Mouse (Mus musculus): ENCODE measurements around the gene Gm17606.

Gene Gm17606

GRCm38 (mm10) chr14:54628103-54628502 is 12.6 kb upstream of the Gm17606 start:
- no peak for DNase-seq

- DNase-seq = no peak
These were observed 11.0 kb upstream of the Gm17606 start for GRCm38 (mm10) chr14:54629797-54630196.

GRCm38 (mm10) chr14:54630583-54631239 is 10.0 kb upstream of the Gm17606 start:
- peak; percentile 67 for DNase-seq

GRCm38 (mm10) chr14:54631240-54631599 is 9.5 kb upstream of the Gm17606 start:
- peak; percentile 47 for DNase-seq

- DNase-seq = no peak
These were observed 8.5 kb upstream of the Gm17606 start for GRCm38 (mm10) chr14:54632252-54632651.

DNA sequence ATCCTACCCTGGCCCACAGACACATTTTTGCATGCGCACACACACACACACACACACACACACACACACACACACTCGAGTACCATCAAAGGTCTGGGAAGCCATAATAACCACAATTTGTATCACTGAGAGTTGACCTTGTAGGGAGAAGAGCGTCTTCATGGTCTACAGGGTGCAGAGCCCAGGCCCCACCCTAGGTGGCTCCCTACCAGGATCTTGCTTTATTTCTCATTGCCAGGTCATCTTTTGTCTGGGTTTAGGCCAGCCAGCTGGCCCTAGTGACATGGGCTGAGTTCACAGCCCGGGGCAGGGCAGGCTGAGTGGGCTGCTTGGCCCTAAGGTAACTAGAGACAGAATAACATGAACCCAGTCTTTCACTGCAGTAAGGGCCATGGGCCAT is 6.6 kb upstream of the Gm17606 start:
- peak; percentile 46 for DNase-seq

GRCm38 (mm10) chr14:54636954-54637353 is 3.8 kb upstream of the Gm17606 start:
- peak; percentile 69 for DNase-seq

- DNase-seq = no peak
These were observed 2.5 kb upstream of the Gm17606 start for GRCm38 (mm10) chr14:54638210-54638609.

DNA sequence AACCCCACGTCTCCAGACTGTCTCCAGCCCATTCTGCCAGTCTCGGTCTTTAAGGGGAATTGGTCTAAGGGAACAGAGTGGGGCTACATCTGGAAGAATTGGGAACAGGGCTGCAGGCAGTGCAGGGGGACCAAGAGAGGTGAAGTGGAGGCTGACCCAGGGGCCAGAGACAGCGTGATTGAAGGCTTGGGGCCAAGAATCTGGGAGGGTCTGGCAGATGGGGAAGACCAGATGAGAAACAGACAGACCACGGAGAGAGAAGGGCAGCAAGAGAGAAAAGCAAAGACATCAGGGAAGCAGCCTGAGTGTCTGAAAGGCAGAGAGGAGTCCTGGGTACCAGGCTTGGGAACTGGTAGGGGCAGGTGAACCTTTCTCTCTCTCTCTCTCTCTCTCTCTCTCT is 631 bp upstream of the Gm17606 start:
- no peak for DNase-seq

DNA sequence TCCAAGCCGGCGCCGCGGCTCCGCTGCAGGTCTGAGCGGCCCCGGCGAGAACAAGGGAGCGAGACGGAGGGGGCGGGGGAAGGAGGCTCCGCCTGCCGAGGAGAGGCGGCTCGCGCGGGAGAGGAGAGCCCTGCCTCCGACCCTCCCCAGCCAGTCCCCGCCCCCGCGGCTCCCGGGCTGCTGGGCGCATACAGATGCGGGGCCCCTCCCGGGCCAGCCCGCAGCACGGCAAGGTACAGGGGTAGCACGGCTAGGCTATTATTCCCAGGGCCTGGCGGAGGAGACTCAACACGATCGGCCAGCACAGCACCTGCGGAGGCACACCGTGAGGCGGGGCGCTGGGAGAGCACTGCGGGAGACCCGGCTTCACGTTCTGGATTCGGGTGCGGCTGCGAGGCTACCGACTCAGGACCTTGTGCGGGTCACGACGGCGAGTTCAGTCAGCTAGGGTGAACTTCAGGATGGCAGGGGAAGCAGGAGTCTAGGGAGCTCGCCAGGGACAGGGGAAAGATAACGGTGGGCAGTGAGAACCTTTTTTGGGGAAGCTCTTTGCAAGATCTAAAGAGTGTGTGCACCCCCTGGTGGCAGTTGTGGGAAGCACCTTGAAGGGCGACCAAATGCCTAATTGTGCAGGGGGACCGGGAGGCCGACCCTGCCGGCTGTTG is 685 bp downstream of the Gm17606 start, which contains the start of gene Cdh24:
TSS of gene Cdh24 (minus strand) at position 60 of the 665 bp plus-strand sequence.
- peak; percentile 92 for DNase-seq

- DNase-seq = no peak
These were observed 1.6 kb downstream of the Gm17606 start for GRCm38 (mm10) chr14:54642224-54642944.

GRCm38 (mm10) chr14:54643011-54643410 is 2.3 kb downstream of the Gm17606 start:
- DNase-seq = no peak

GRCm38 (mm10) chr14:54644294-54644693 is 3.5 kb downstream of the Gm17606 start:
- DNase-seq = no peak

DNA sequence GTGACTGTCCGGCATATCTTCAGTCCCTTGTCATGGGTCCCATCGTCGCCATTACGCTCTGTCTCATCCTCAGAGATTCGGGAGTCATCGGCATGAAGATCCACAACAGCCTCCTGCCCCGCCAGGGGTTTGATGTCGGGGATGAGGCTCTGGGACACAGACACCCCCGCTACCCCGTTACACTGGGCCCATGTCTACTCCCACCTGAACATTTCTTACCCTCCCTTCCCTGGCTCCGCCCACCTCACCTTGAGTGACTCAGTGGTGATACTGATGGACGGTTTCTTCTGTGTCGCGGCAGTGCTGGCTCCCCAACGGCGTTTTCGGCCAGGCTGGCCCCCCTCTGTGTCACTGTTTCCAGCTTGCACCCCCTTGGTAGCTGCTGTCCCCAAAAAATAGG is 5.7 kb downstream of the Gm17606 start:
- no peak for DNase-seq

DNA sequence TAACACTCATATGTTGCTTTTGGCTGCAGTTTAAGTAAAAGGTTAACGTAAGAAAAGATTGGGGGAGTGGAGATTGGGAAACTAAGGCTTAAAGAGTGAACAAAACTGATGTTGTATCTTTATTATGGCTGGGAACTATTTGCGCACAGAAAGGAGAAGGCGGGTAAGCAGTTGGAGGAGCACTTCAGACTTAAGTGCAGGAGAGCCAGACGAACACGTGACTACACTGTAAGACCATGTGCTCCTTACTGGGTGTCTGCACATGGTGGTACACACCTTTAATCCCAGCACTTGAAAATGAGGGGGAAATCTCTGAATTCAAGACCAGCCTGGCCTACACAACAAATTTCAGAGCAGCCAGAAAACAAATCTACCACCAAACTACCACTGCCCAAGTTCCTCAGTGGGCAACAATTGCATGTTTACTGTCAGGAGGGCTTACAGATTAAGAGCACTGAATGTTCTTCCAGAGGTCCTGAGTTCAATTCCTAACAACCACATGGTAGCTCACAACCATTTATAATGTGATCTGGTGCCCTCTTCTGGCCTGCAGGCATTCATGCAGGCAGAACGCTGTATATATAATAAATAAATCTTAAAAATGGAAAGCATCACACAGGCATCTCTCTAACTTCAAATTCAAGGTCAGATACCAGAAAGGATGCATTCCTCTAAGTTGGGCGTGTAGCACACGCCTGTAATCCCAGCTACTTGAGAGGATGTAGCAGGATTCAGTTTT is 6.3 kb downstream of the Gm17606 start:
- DNase-seq = no peak

- DNase-seq = no peak
These were observed 7.1 kb downstream of the Gm17606 start for GRCm38 (mm10) chr14:54647900-54648299.

DNA sequence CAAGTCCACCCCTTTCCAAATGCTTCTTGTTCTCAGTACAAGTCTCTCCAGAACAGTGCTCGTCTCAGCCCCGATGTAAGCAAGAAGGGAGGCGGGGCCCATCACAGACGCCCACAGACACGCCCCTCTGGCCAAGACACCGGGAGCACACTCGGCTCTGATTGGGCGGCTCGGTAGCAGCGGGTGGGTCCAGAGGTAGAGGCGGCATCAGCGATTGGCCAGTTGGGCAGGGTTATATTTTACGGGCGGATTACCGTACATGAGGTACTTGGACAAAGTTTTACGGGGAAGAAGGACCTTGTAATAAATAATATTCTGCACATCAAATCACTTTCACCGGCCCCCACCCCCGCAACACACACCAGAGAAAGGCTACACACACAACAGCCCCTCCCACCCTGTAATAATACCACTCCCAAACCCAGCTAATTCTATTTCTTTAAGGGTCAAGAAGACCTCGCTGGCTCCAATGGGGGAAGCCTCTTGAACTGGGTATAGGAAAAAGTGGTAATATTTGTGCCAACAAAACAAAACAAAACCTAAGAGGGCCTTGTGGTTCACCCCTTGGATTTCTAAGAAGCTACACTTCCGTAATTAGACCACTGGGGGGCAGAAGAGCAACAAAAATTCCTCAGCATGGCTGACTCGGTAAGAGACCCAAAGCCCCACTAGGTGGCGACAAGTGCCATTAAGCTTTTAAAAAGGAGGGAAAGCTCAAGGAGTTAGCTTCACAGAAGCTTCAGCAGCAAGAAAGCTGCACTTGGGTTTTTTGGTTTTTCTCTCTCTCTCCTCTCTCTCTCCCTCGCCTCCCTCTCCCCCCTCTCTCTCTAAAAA is 10.1 kb downstream of the Gm17606 start:
- DNase-seq = peak; percentile 94

GRCm38 (mm10) chr14:54651556-54651955 is 10.8 kb downstream of the Gm17606 start:
- no peak for DNase-seq

DNA sequence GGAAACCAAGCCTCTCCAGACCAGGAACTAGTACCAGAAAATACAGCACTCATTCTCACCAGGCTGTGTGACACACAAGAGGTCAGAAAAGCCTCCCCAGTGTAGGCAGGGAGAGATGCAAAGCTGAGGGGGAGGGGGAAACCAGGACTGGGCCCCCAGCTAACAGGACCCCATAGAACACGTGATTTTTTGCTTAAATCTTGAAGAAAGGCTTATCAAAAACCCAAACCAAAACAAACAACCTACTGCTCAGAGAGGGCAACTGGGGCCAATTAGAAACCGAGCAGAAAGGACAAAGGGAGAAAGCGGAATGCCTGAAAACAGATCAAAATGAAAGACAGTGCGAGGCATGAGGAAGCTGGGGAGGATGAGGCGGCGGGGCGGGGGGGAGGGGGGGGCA is 12.0 kb downstream of the Gm17606 start:
- no peak for DNase-seq

- DNase-seq = peak; percentile 92
These were observed 12.7 kb downstream of the Gm17606 start for GRCm38 (mm10) chr14:54653496-54653895.

- DNase-seq = no peak
These were observed 19.3 kb downstream of the Gm17606 start for GRCm38 (mm10) chr14:54660009-54660408.

DNA sequence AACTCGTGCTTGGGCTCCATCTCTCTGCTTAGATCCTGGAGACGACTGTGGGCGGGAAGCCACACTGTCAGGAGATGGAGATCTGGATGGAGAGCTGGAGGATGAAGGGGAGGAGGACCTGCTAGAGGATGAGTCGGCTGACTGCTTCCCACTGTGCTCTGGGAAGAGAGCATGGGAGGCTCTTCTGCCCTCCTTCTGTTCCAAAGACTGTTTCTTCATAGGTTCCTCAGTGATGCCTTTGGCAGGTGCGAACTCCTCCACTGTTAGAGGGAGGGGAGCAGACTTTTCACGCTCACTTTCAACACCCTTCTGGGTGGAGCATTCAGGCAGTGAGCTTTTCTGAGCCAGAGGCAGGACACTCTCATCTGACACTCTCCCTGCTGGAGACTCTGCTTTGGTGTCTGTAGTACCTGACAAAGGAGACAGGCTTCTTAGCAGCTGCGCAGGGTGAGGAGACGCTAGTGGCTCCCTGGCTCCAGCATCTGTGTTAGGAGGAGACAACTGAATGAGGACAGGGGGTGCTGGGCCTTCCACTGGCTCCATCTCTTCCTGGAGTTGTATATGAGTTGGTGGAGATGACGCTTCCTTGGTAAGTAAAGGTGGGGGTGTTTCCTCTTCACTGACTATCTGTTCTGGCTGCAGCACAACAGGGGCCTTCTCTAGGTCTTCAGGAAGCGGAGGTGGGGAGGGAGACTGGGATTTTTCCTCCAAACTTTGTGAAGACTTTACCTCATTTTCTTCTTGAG is 23.9 kb downstream of the Gm17606 start:
- DNase-seq = no peak
